Mouse (Mus musculus) CH12.LX (cell line): ENCODE data around the gene Gm4884. TPM values are rescaled to one million over a fixed set of nuclear protein-coding genes. Genes with fewer than 3 reads are reported as not detected.
"Not testable (repeated sequence)": the region's sequence is repeated elsewhere in the genome, so short reads cannot be mapped to it uniquely, and the experiment has no call there.

Source experiments
- DNase-seq: peaks from one replicate; pipeline ENCODE4 v3.0.0-alpha.2; 2013; ENCODE audit errors: extremely low read depth
- H3K27ac ChIP-seq: 2 replicates; pipeline ENCODE4 v1.5.1; 2012; ENCODE audit warnings: low read depth, mild to moderate bottlenecking, control low read depth, moderate library complexity; ENCODE audit not compliant: insufficient read depth
- H3K27me3 ChIP-seq: replicated peaks from 2 replicates; pipeline ENCODE3; 2012; ENCODE audit warnings: inconsistent platforms
- H3K36me3 ChIP-seq, 2 experiments: replicated peaks in 1 of 2; 2 replicates each; pipeline versions ENCODE3 to v1.6.1; 2012; ENCODE audit warnings: inconsistent platforms in 1 of 2, low read length in 1 of 2, mild to moderate bottlenecking in 1 of 2, mixed read lengths in 1 of 2, moderate library complexity in 1 of 2; ENCODE audit not compliant: control insufficient read depth in 1 of 2, insufficient read depth in 1 of 2
- H3K4me1 ChIP-seq, 2 experiments: 2 replicates each; pipeline ENCODE4 v1.6.1; 2012; ENCODE audit warnings: inconsistent platforms in 1 of 2, moderate library complexity in 1 of 2; ENCODE audit not compliant: insufficient read depth in 2 of 2, control insufficient read depth in 1 of 2
- H3K4me2 ChIP-seq: 2 replicates; pipeline ENCODE4 v1.6.1; 2012; ENCODE audit warnings: low read depth, mild to moderate bottlenecking, control low read depth; ENCODE audit not compliant: poor library complexity, insufficient read depth, severe bottlenecking
- H3K4me3 ChIP-seq, 3 experiments: fragments of 150-350 bp in 1 of 3; sonication (generic) in 1 of 3; replicated peaks in 1 of 3; 2 replicates each; pipeline versions ENCODE3 to v1.5.1; 2011 to 2012; ENCODE audit warnings: low read depth in 2 of 3, low read length in 2 of 3, mild to moderate bottlenecking in 2 of 3, moderate library complexity in 2 of 3, control low read depth in 1 of 3, improper control_type of control experiment in 1 of 3, inconsistent platforms in 1 of 3, mixed read lengths in 1 of 3; ENCODE audit not compliant: poor library complexity in 1 of 3
- H3K79me2 ChIP-seq: replicated peaks from 2 replicates; pipeline ENCODE4 v1.6.1; 2012; ENCODE audit warnings: mild to moderate bottlenecking, moderate library complexity; ENCODE audit not compliant: control insufficient read depth, poor library complexity, insufficient read depth, severe bottlenecking; ENCODE audit errors: extremely low read depth
- H3K9ac ChIP-seq: 2 replicates; pipeline ENCODE4 v1.6.1; 2012; ENCODE audit warnings: low read depth, mild to moderate bottlenecking, control low read depth, moderate library complexity; ENCODE audit not compliant: insufficient read depth
- H3K9me3 ChIP-seq: replicated peaks from 2 replicates; pipeline ENCODE3; 2012; ENCODE audit warnings: low read length, inconsistent platforms, mixed read lengths
- GABPA ChIP-seq: IDR thresholded peaks from 2 replicates; pipeline ENCODE4 v1.6.1; 2012; ENCODE audit warnings: low read depth, low read length, improper control_type of control experiment, inconsistent platforms; ENCODE audit not compliant: insufficient replicate concordance
- ZC3H11A ChIP-seq: IDR thresholded peaks from 2 replicates; pipeline ENCODE4 v1.6.1; 2012; ENCODE audit warnings: low read depth, mild to moderate bottlenecking, inconsistent platforms, low read length, improper control_type of control experiment
- dilution Hi-C: fragments of 300-500 bp; cut with MboI; formaldehyde crosslinking; loops from 2 replicates; pipeline ENCODE4 v1.14.3; 2020; ENCODE audit warnings: low sequenced_read_pairs; ENCODE audit not compliant: extremely low pct_unique_long_range_greater_than_20kb, extremely low pct_ligation_motif_present
- in situ Hi-C: fragments of 300-500 bp; cut with MboI; formaldehyde crosslinking; loops from 3 replicates; pipeline ENCODE4 v1.14.3; 2019; ENCODE audit warnings: low sequenced_read_pairs, low pct_ligation_motif_present, low pct_unique_long_range_greater_than_20kb, mixed read lengths
- polyA plus RNA-seq: library from polyadenylated mRNA; unstranded; fragments of >175 nt; gene quantifications from 2 replicates; pipeline ENCODE4 v1.2.1, GENCODE M21; 2012; ENCODE audit warnings: low read depth; ENCODE audit not compliant: insufficient read length
- total RNA-seq, 2 experiments: library from RNA; depleted of rRNA; stranded (reverse); fragments of 300-350 nt in 1 of 2; fragments of >200 nt in 1 of 2; gene quantifications; 2 replicates each; pipeline ENCODE4 v1.2.3; 2012 to 2014

Gene Gm4884
- not detected in 2 replicates for total RNA-seq (2012; rRNA removed)
- not detected in 2 replicates for total RNA-seq (2014; rRNA removed)
- polyA plus RNA-seq, result not detected in 2 replicates

GRCm38 (mm10) chr7:41032419-41032818 lies at the start of gene Gm4884:
Gene Gm4884 (plus strand): TSS chr7:41032719.
- H3K36me3 ChIP-seq, dilution Hi-C loops, in situ Hi-C loops, H3K9ac ChIP-seq, H3K4me3 ChIP-seq, DNase-seq, H3K27ac ChIP-seq, H3K4me1 ChIP-seq, H3K9me3 ChIP-seq, H3K27me3 ChIP-seq, H3K79me2 ChIP-seq, H3K4me2 ChIP-seq: not testable (repeated sequence)

- DNase-seq, result no peak
- dilution Hi-C loops, result no loop called here
These were observed 45.3 kb upstream of the Gm4884 start, which contains the start of gene 4930433I11Rik for GRCm38 (mm10) chr7:40987243-40987642. Gene 4930433I11Rik (plus strand): TSS chr7:40987543.

GRCm38 (mm10) chr7:41044058-41044457 lies 11.5 kb downstream of the Gm4884 start:
- H3K9me3 ChIP-seq, H3K79me2 ChIP-seq, H3K4me1 ChIP-seq, dilution Hi-C loops, H3K4me2 ChIP-seq, H3K9ac ChIP-seq, in situ Hi-C loops, H3K36me3 ChIP-seq, DNase-seq, H3K27ac ChIP-seq, H3K27me3 ChIP-seq, H3K4me3 ChIP-seq: not testable (repeated sequence)

More at GRCm38 (mm10) chr7:40987243-40987642, 45.3 kb upstream of the Gm4884 start, which contains the start of gene 4930433I11Rik:
- no peaks in the 10 kb centered on the region for H3K79me2 ChIP-seq
- no peaks in the 10 kb centered on the region for H3K27me3 ChIP-seq
- no peaks in the 10 kb centered on the region for H3K9me3 ChIP-seq
- H3K27ac ChIP-seq, result no peak within 1 kb of the TSS
- TF ChIP-seq ZC3H11A (no peak), GABPA (no peak)
- in situ Hi-C loops, result no loop called here
- no peak within 1 kb of the TSS for H3K9ac ChIP-seq
- no peaks in the 10 kb centered on the region for H3K36me3 ChIP-seq
- no peaks in the 10 kb centered on the region for H3K4me1 ChIP-seq
- H3K4me2 ChIP-seq, result no peak within 1 kb of the TSS
- H3K4me3 ChIP-seq, result no peak within 1 kb of the TSS

Other genes starting within 250 kb of the Gm4884 start
- gene Vstm2b, start 134.4 kb upstream of the Gm4884 start, total RNA-seq (2012; rRNA removed), result not detected in 2 replicates
- gene Vstm2b, start 134.4 kb upstream of the Gm4884 start, total RNA-seq (2014; rRNA removed), result not detected in 2 replicates
- gene Vstm2b, start 134.4 kb upstream of the Gm4884 start, polyA plus RNA-seq, result not detected in 2 replicates
- not detected in 2 replicates for gene 4930433I11Rik, start 45.2 kb upstream of the Gm4884 start, total RNA-seq (2012; rRNA removed)
- not detected in 2 replicates for gene 4930433I11Rik, start 45.2 kb upstream of the Gm4884 start, total RNA-seq (2014; rRNA removed)
- gene 4930433I11Rik, start 45.2 kb upstream of the Gm4884 start, polyA plus RNA-seq, result not detected in 2 replicates
- gene Gm5592, start 121.1 kb downstream of the Gm4884 start, total RNA-seq (2012; rRNA removed), result not detected in 2 replicates
- not detected in 2 replicates for gene Gm5592, start 121.1 kb downstream of the Gm4884 start, total RNA-seq (2014; rRNA removed)
- gene Gm5592, start 121.1 kb downstream of the Gm4884 start, polyA plus RNA-seq, result not detected in 2 replicates